Mouse (Mus musculus) kidney, postnatal 0 days (tissue): Measurements from ENCODE around the gene Tmem266. TPM values are rescaled to one million over a fixed set of nuclear protein-coding genes. Genes with fewer than 3 reads are reported as not detected.

Experiments
- ATAC-seq: fragments of 200-750 bp; cut with Nextera tagmentation; replicated peaks from 2 replicates; pipeline ENCODE4 v1.8.0; 2017; ENCODE audit warnings: low read depth, moderate number of reproducible peaks, moderate TSS enrichment, moderate library complexity; ENCODE audit not compliant: low FRiP score
- DNase-seq: peaks from one replicate; pipeline ENCODE4 v3.0.0-alpha.2; 2016; ENCODE audit warnings: low spot score
- H3K27ac ChIP-seq: fragments of 300-500 bp; sonication (generic); 2 replicates; pipeline ENCODE4 v1.5.1; 2014; ENCODE audit warnings: mild to moderate bottlenecking
- H3K27me3 ChIP-seq: fragments of 300-500 bp; sonication (generic); 2 replicates; pipeline ENCODE4 v1.6.1; 2014; ENCODE audit warnings: low read length, mixed read lengths; ENCODE audit not compliant: insufficient read depth
- H3K36me3 ChIP-seq: fragments of 300-500 bp; sonication (generic); 2 replicates; pipeline ENCODE4 v1.6.1; 2014; ENCODE audit warnings: low read length, mixed read lengths; ENCODE audit not compliant: insufficient read depth
- H3K4me1 ChIP-seq: fragments of 300-500 bp; sonication (generic); replicated peaks from 2 replicates; pipeline ENCODE4 v1.6.1; 2014; ENCODE audit warnings: antibody characterized with exemption, low read length, mixed read lengths; ENCODE audit not compliant: insufficient read depth
- H3K4me2 ChIP-seq: fragments of 300-500 bp; sonication (generic); 2 replicates; pipeline ENCODE4 v1.6.1; 2014; ENCODE audit warnings: mild to moderate bottlenecking, low read length, moderate library complexity, mixed read lengths
- H3K4me3 ChIP-seq: fragments of 300-500 bp; sonication (generic); replicated peaks from 2 replicates; pipeline ENCODE4 v1.5.1; 2014; ENCODE audit warnings: low read depth, low read length
- H3K9ac ChIP-seq: fragments of 300-500 bp; sonication (generic); 2 replicates; pipeline ENCODE4 v1.6.1; 2014; ENCODE audit warnings: low read depth, low read length
- H3K9me3 ChIP-seq: fragments of 300-500 bp; sonication (generic); replicated peaks from 2 replicates; pipeline ENCODE4 v1.6.1; 2016; ENCODE audit warnings: low read length, inconsistent platforms, mixed read lengths
- CTCF ChIP-seq: IDR thresholded peaks from 2 replicates; pipeline ENCODE4 v1.5.1; 2016; ENCODE audit warnings: antibody characterized with exemption, low read depth, mild to moderate bottlenecking, moderate library complexity
- WGBS: fragments of 180-500 bp; shearing (Covaris S2); extraction: QIAGEN DNeasy Blood & Tissue Kit; methylation state at CpG from one replicate; pipeline ENCODE4 v1.1.7; 2014; 5-methylcytosine and 5-hydroxymethylcytosine counted together
- polyA plus RNA-seq: library from polyadenylated mRNA; unstranded; fragments of >200 nt; fragmentation: Nextera tagmentation; extraction: Ambion mirVana; gene quantifications from 2 replicates; pipeline ENCODE4 v1.2.1, GENCODE M21; 2015

Gene Tmem266
- polyA plus RNA-seq, 1 experiment from 2014 or later, result 0.25 TPM

DNA sequence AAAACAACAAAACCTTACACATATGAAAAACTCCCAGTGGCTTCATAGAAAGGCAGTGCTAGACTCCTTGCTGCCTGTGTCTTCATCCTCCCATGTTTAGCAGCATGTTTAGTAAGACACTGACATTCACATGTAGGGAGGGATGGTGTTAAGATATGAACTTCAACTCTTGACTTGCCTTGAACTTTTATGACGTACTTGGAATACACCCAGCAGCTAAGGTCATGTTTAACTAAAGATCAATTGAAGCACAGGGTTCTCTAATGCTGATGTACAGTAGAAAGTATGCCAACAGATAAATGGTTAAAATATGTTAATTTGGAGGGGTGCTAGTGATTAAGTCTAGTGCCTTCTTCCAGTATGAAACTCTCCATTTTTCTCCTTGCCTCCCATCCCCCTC lies 4.1 kb upstream of the Tmem266 start:
- H3K4me1 ChIP-seq, result no peaks in the 10 kb centered on the region
- no peak for ATAC-seq
- no peak overlapping the region for H3K9ac ChIP-seq
- H3K4me2 ChIP-seq, result no peak overlapping the region
- H3K27me3 ChIP-seq, result peaks cover 21% of the 10 kb centered on the region; the same call in 1 of the 2 replicates
- DNase-seq, result no peak
- no peak overlapping the region for H3K27ac ChIP-seq
- H3K36me3 ChIP-seq, result no peaks in the 10 kb centered on the region
- H3K9me3 ChIP-seq, result no peaks in the 10 kb centered on the region
- no peak overlapping the region for H3K4me3 ChIP-seq
- WGBS, result 53% methylated on average over 1 of the region's 1 CpGs
- no peak for TF ChIP-seq CTCF

DNA sequence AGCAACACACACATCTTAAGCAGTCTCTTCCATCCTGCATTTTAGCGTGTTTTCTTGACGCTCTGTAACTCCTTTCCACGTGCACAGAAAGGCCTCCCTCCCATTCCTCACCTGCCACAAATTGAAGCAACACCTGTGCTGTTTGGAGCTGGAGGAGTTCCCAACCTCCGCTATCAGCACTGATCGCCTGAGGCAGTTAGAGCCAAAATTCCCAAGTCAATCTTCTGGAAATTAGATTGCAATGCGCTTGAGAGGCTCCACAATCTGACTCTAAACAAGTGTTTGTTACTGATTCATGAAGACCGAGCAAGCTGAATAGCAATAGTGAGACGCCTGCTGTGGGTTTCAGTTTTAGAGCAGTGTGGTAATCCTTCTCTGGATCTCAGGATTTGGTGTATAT lies 2.6 kb upstream of the Tmem266 start:
- Histone ChIP-seq H3K27me3 (peaks cover 31% of the 10 kb centered on the region), H3K4me3 (no peak overlapping the region), H3K27ac (no peak overlapping the region), H3K4me1 (no peaks in the 10 kb centered on the region), H3K9me3 (no peaks in the 10 kb centered on the region), H3K4me2 (no peak overlapping the region), H3K36me3 (no peaks in the 10 kb centered on the region), H3K9ac (no peak overlapping the region)
- no peak for TF ChIP-seq CTCF
- ATAC-seq (no peak), DNase-seq (no peak)
- WGBS, result 51% methylated on average over 8 of the region's 8 CpGs

DNA sequence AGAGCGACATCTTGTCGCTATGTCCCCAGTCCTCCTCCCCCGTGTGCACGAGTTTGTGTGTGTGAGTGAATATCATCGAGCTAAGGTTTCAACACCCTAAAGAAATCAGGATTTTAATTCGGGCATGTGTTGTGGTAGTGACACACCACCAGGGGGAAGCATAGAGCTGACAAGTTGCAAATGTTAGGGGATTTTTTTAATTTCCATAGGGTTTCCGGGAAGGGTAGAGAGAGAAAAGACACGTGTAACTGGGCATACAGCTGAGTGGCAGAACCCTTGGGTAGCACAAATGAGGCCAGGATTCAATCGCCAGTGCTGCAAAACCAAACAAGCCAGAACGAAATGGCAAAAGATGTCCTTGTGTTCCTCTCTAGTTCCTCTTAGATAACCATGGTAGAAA lies 2.2 kb upstream of the Tmem266 start:
- no peak for ATAC-seq
- 55% methylated on average over 10 of the region's 10 CpGs for WGBS
- Histone ChIP-seq H3K4me2 (no peak overlapping the region), H3K4me3 (no peak overlapping the region), H3K27me3 (peaks cover 35% of the 10 kb centered on the region), H3K27ac (no peak overlapping the region), H3K9ac (no peak overlapping the region), H3K36me3 (no peaks in the 10 kb centered on the region), H3K9me3 (no peaks in the 10 kb centered on the region), H3K4me1 (no peaks in the 10 kb centered on the region)
- TF ChIP-seq CTCF, result peak; percentile 51
- no peak for DNase-seq

DNA sequence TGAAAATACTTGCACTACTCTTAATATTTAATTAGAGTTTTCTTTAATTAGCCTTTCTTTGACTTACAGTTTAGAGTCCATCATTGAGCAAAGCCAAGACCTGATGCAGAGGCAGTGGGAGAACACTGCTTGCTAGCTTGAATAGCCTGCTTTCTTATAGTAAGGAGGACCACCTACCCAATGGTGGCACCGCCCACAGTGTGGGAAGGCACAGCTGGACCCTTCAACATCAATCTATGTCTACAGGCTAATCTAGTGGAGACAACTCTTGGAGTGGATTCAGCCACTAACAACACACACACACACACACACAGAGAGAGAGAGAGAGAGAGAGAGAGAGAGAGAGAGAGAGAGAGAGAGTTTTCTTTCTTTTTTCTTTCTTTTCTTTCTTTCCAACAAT lies 1.7 kb upstream of the Tmem266 start:
- no peak for ATAC-seq
- WGBS, result 39% methylated on average over 1 of the region's 1 CpGs
- no peak overlapping the region for H3K4me2 ChIP-seq
- no peak for DNase-seq
- H3K9ac ChIP-seq, result no peak overlapping the region
- no peaks in the 10 kb centered on the region for H3K4me1 ChIP-seq
- no peak overlapping the region for H3K4me3 ChIP-seq
- no peak for TF ChIP-seq CTCF
- no peaks in the 10 kb centered on the region for H3K36me3 ChIP-seq
- H3K27ac ChIP-seq, result no peak overlapping the region
- peaks cover 36% of the 10 kb centered on the region for H3K27me3 ChIP-seq
- H3K9me3 ChIP-seq, result no peaks in the 10 kb centered on the region

DNA sequence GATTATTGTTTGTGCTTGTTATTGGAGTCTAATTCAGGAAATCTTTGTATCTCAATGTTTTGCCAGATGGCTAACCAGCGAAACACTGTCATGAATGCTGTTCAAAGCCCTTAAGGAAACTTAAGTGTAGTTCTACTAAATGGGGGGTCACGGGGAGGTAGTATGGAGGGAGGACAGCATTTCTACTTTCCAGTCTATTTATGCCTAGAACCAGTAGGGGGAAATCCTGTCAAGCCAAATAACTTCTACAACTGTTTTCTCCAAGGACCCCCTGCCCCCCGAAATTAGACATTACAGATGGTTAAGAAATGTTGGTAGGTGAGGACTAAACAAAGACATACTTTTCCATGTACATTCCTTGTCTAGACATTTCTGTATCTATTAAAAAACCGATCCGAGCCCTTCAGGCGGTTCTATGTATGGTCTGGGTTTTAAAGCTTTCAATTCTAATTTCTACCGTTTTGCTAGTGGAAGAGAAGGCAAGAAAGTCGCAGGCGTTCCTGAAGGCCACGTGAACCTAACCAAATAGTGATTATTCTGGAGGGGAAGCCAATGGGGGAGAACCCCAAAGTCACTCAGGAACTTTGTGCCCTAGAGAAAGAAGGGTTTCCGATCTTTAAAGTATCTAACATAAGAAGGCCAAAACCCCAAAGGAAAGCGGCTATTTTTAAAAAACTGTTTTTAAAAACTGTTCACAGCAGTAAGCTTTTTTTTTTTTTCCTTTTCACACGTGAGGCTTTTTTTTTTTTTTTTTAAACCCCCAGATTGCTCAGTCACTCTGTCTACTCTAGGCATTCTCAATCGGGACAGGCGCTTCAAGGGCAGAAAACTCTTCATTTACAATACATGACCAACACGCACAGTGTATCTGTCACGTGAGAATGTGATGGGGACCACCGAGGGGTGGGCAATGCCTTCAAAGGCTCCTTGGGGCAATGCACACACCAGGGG lies 874 bp upstream of the Tmem266 start:
- peaks cover 38% of the 10 kb centered on the region for H3K27me3 ChIP-seq
- no peaks in the 10 kb centered on the region for H3K36me3 ChIP-seq
- H3K4me2 ChIP-seq, result peak overlapping the region; percentile 94
- H3K27ac ChIP-seq, result no peak overlapping the region
- H3K9me3 ChIP-seq, result no peaks in the 10 kb centered on the region
- no peaks in the 10 kb centered on the region for H3K4me1 ChIP-seq
- TF ChIP-seq CTCF, result peak; percentile 13; the same call in 1 of the 2 replicates
- ATAC-seq (no peak), DNase-seq (peak; percentile 16)
- H3K9ac ChIP-seq, result peak overlapping the region; percentile 54
- 14% methylated on average over 18 of the region's 18 CpGs for WGBS
- H3K4me3 ChIP-seq, result peak overlapping the region; percentile 68

DNA sequence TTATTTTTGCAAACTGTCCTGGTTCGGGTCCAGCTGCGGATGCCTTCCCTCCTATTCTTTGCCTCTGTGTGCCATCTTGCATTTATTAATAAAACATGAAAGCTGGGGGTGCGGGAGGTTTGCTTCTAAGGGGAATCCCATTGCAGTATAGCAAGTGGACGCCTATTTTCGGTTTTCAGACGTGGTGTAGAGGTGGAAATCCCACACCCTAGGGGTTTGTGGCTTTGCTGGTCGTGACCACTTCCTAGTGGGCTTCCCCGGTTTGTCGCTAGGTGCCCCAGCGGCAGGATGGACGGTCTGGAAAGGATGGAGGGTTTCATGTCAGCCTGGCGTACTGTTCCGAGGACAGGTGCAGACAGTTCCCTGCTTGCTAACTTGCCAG lies 512 bp downstream of the Tmem266 start:
- H3K27ac ChIP-seq, result no peak overlapping the region
- ATAC-seq (no peak), DNase-seq (peak; percentile 8)
- H3K4me3 ChIP-seq, result peak overlapping the region; percentile 68
- TF ChIP-seq CTCF, result no peak
- H3K9me3 ChIP-seq, result no peaks in the 10 kb centered on the region
- peak overlapping the region; percentile 54 for H3K9ac ChIP-seq
- H3K27me3 ChIP-seq, result peaks cover 41% of the 10 kb centered on the region
- H3K4me1 ChIP-seq, result no peaks in the 10 kb centered on the region
- no peaks in the 10 kb centered on the region for H3K36me3 ChIP-seq
- peak overlapping the region; percentile 94 for H3K4me2 ChIP-seq
- WGBS, result under 1% methylated on average over 13 of the region's 13 CpGs
